Mouse (Mus musculus) heart, adult 2 months (tissue): ENCODE results near the gene Vmp1. TPM values are rescaled to one million over a fixed set of nuclear protein-coding genes. Genes with fewer than 3 reads are reported as not detected.

ENCODE experiments used
- DNase-seq, 2 experiments: peaks; one replicate each; pipeline ENCODE4 v3.0.0; 2021
- H3K27ac ChIP-seq: fragments of 200-600 bp; 2 replicates; pipeline ENCODE4 v1.8.1; 2022
- H3K27me3 ChIP-seq: fragments of 200-500 bp; 2 replicates; pipeline ENCODE4 v1.6.1; 2012; ENCODE audit warnings: mild to moderate bottlenecking, low read length, inconsistent platforms, mixed read lengths; ENCODE audit not compliant: control insufficient read depth, insufficient read depth
- H3K36me3 ChIP-seq: fragments of 200-500 bp; 2 replicates; pipeline ENCODE4 v1.6.1; 2012; ENCODE audit warnings: low read length, inconsistent platforms; ENCODE audit not compliant: control insufficient read depth, insufficient read depth
- H3K4me1 ChIP-seq: fragments of 200-500 bp; 2 replicates; pipeline ENCODE4 v1.6.1; 2011; ENCODE audit warnings: low read length; ENCODE audit not compliant: control insufficient read depth, insufficient read depth
- H3K4me3 ChIP-seq: fragments of 200-600 bp; 2 replicates; pipeline ENCODE4 v1.8.1; 2022
- H3K79me2 ChIP-seq: fragments of 200-500 bp; replicated peaks from 2 replicates; pipeline ENCODE4 v1.6.1; 2012; ENCODE audit warnings: mild to moderate bottlenecking, inconsistent platforms, low read length, moderate library complexity, mixed read lengths; ENCODE audit not compliant: control insufficient read depth, insufficient read depth
- H3K9ac ChIP-seq: fragments of 200-500 bp; 2 replicates; pipeline ENCODE4 v1.6.1; 2012; ENCODE audit warnings: low read depth, mild to moderate bottlenecking, control low read depth, inconsistent platforms, low read length, mixed read lengths
- CTCF ChIP-seq: fragments of 200-600 bp; IDR thresholded peaks from 2 replicates; pipeline ENCODE4 v1.8.1; 2022; ENCODE audit warnings: antibody characterized with exemption, mild to moderate bottlenecking, moderate library complexity
- EP300 ChIP-seq: fragments of 200-500 bp; IDR thresholded peaks from 2 replicates; pipeline ENCODE4 v1.6.1; 2011; ENCODE audit warnings: low read depth, low read length, control low read depth; ENCODE audit not compliant: insufficient read depth
- POLR2A ChIP-seq: fragments of 200-500 bp; IDR thresholded peaks from 2 replicates; pipeline ENCODE4 v1.6.1; 2011; ENCODE audit warnings: mild to moderate bottlenecking, low read depth, low read length, control low read depth; ENCODE audit not compliant: insufficient read depth
- WGBS: fragments of 180-500 bp; shearing (Covaris S2); methylation state at CpG from one replicate; pipeline ENCODE4 v1.1.7; 2018; 5-methylcytosine and 5-hydroxymethylcytosine counted together
- intact Hi-C: fragments of 180-260 bp; cut with DNase I; formaldehyde crosslinking; loops from one replicate; pipeline ENCODE4 v1.15.1; 2025
- polyA plus RNA-seq: library from polyadenylated mRNA; depleted of rRNA; stranded (reverse); fragments of >200 nt; gene quantifications from 2 replicates; pipeline ENCODE4 v1.2.3, GENCODE M21; 2012
- total RNA-seq, 2 experiments: library from RNA; stranded (reverse); gene quantifications; 2 replicates each; pipeline ENCODE4 v1.2.3; 2021

Vmp1 gene
- total and polyA plus RNA-seq, 3 experiments = 34.0 to 66.9 (median 58.2) TPM

DNA sequence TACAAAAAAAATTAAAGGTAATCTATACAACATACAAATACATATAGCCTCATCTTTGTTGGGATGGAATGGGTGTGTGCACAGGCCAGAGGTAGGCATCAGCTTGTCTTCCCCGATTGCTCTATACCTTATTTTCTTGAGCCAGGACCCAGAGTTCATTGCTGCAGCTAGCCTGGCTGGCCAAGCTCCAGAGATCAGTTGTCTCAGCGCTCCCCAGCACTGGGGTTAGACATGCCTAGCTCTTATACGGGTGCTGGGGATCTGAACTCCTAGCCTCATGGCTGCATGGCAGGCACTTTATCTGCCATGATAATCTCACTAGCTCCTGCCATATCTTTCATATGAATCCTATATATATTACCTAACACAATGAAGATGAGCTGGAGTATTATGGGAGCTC lies 15.5 kb downstream of the Vmp1 start:
- no peak for DNase-seq
- H3K4me1 ChIP-seq = peaks cover 6% of the 10 kb centered on the region
- no peak overlapping the region for H3K9ac ChIP-seq
- H3K79me2 ChIP-seq = no peaks in the 10 kb centered on the region
- intact Hi-C loops = no loop called here
- 88% methylated on average over 3 of the region's 3 CpGs for WGBS
- H3K27ac ChIP-seq = no peak overlapping the region
- no peak overlapping the region for H3K4me3 ChIP-seq
- no peaks in the 10 kb centered on the region for H3K27me3 ChIP-seq
- TF ChIP-seq EP300 (no peak), POLR2A (no peak), CTCF (no peak)
- H3K36me3 ChIP-seq = peaks cover 7% of the 10 kb centered on the region

DNA sequence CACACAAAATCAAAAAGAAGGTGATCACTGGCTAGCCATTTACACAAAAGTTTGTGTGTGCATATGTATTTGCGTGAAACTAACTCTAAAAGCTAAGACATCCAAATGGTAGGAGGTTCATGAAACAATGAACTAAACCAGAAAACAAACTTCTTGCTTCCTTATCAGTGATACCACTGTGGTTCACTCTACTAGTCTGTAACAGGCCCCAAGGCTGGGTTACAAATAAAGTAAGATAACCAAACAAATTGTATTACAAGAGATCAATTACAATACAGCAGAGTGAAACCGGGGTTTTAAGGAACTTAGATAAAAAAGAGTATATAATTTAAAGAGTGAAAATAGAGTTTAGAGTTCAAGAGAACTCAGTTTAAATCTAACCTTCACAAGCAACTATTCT lies 16.1 kb downstream of the Vmp1 start:
- Histone ChIP-seq H3K36me3 (peaks cover 7% of the 10 kb centered on the region), H3K27me3 (no peaks in the 10 kb centered on the region), H3K4me3 (no peak overlapping the region), H3K9ac (no peak overlapping the region), H3K79me2 (no peaks in the 10 kb centered on the region), H3K4me1 (peaks cover 6% of the 10 kb centered on the region), H3K27ac (no peak overlapping the region)
- 93% methylated on average over 2 of the region's 2 CpGs for WGBS
- TF ChIP-seq POLR2A (no peak), CTCF (no peak), EP300 (no peak)
- DNase-seq = no peak
- intact Hi-C loops = no loop called here

DNA sequence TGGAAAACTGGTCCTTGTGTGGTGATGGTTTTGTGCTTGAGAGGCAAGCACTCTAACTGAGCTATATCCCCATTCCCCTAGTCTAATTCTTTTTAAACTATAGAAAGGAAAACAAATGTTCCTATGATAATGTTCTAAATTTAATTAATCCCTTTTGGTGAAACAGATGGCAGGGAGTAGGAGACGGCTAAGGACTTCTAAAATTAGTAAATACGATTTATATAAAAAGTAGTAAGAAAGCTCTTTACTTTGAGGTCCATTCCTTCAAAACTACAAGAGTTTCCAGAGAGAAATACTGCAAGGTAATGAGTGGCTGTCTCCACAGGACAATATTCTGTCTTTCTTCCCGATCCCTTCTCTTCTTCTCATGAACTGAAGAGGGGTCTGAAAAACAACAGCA lies 19.2 kb downstream of the Vmp1 start:
- Histone ChIP-seq H3K36me3 (no peaks in the 10 kb centered on the region; the same call in 1 of the 2 replicates), H3K4me1 (peaks cover 3% of the 10 kb centered on the region; the same call in 1 of the 2 replicates), H3K27me3 (no peaks in the 10 kb centered on the region), H3K27ac (no peak overlapping the region), H3K4me3 (no peak overlapping the region), H3K79me2 (no peaks in the 10 kb centered on the region), H3K9ac (no peak overlapping the region)
- no peak for TF ChIP-seq CTCF
- TF ChIP-seq EP300 = no peak
- no peak for TF ChIP-seq POLR2A
- 89% methylated on average over 3 of the region's 3 CpGs for WGBS
- intact Hi-C loops = no loop called here
- no peak for DNase-seq

GRCm38 (mm10) chr11:86663977-86664376 lies 19.7 kb downstream of the Vmp1 start:
- TF ChIP-seq EP300 = no peak
- Histone ChIP-seq H3K36me3 (no peaks in the 10 kb centered on the region; the same call in 1 of the 2 replicates), H3K79me2 (no peaks in the 10 kb centered on the region), H3K9ac (no peak overlapping the region), H3K4me1 (peaks cover 3% of the 10 kb centered on the region; the same call in 1 of the 2 replicates), H3K4me3 (no peak overlapping the region), H3K27me3 (no peaks in the 10 kb centered on the region), H3K27ac (no peak overlapping the region)
- no peak for DNase-seq
- intact Hi-C loops = no loop called here

DNA sequence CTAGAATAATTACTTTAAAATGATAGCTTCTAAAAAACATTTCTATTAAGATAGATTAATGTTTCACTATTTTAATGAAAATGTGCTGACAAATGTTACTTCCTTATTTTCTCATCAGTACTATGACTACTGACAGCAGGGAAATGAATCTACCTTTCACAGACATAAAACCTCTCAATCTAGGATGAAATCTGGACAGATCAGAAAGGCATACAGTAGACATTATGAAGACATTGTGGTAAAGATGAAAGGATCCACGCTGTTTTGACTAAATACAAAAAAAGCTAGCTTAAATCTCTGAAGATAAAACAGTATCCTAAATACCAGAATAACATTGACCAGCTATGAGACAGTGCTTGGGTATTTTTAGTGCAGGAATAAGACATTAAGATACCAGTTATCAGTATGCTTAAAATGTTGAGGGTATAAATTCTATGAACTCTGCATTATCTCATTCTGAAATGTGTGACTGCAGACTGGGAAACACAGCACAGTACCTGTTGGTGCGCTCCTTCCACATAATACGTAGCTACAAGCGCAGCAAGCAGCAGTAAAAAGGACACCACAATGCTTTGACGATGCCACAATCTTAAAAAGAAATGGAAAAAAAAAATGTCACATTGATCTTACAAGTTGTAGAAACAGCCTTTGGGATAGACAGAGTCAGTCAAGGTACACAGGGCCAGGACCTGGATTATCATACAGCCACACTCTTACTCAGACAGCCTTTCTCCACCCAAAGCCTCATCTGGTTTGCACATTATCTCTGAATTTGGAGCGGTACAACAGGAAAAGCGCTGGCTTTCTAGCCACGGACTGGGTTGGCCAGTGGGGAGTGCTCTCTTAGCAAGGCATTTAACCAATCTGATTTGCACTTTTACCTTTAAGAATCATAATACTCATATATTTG lies 20.4 kb downstream of the Vmp1 start:
- no peak for DNase-seq
- Histone ChIP-seq H3K9ac (no peak overlapping the region), H3K4me1 (peaks cover 3% of the 10 kb centered on the region; the same call in 1 of the 2 replicates), H3K27me3 (no peaks in the 10 kb centered on the region), H3K27ac (no peak overlapping the region), H3K79me2 (no peaks in the 10 kb centered on the region), H3K4me3 (no peak overlapping the region), H3K36me3 (no peaks in the 10 kb centered on the region; the same call in 1 of the 2 replicates)
- 70% methylated on average over 8 of the region's 8 CpGs for WGBS
- intact Hi-C loops = no loop called here
- TF ChIP-seq CTCF (no peak), EP300 (no peak), POLR2A (no peak)

GRCm38 (mm10) chr11:86657863-86658262 lies 25.8 kb downstream of the Vmp1 start:
- intact Hi-C loops = no loop called here

More at GRCm38 (mm10) chr11:86657863-86658262, 25.8 kb downstream of the Vmp1 start:
- H3K27ac ChIP-seq = no peak overlapping the region
- H3K27me3 ChIP-seq = no peaks in the 10 kb centered on the region
- H3K4me3 ChIP-seq = no peak overlapping the region
- no peaks in the 10 kb centered on the region for H3K79me2 ChIP-seq
- no peak overlapping the region for H3K9ac ChIP-seq
- no peak for DNase-seq
- no peaks in the 10 kb centered on the region; the same call in 1 of the 2 replicates for H3K4me1 ChIP-seq
- peaks cover 2% of the 10 kb centered on the region for H3K36me3 ChIP-seq
- TF ChIP-seq CTCF (no peak), POLR2A (no peak), EP300 (no peak)
